Mouse (Mus musculus) testis, adult 2 months (tissue): ENCODE data around the gene Cpsf6. TPM values are rescaled to one million over a fixed set of nuclear protein-coding genes. Genes with fewer than 3 reads are reported as not detected.

Experiments used
- H3K27ac ChIP-seq: fragments of 200-500 bp; 2 replicates; pipeline ENCODE4 v1.5.1; 2012; ENCODE audit warnings: low read depth, low read length; ENCODE audit not compliant: control insufficient read depth, insufficient read depth
- H3K27me3 ChIP-seq: fragments of 200-500 bp; 2 replicates; pipeline ENCODE4 v1.6.1; 2012; ENCODE audit warnings: mild to moderate bottlenecking, low read length, moderate library complexity; ENCODE audit not compliant: control insufficient read depth, insufficient read depth
- H3K36me3 ChIP-seq: fragments of 200-500 bp; 2 replicates; pipeline ENCODE4 v1.6.1; 2012; ENCODE audit warnings: mild to moderate bottlenecking, low read length; ENCODE audit not compliant: control insufficient read depth, insufficient read depth
- H3K4me1 ChIP-seq: fragments of 200-500 bp; 2 replicates; pipeline ENCODE4 v1.6.1; 2012; ENCODE audit warnings: low read length; ENCODE audit not compliant: control insufficient read depth, insufficient read depth
- H3K4me3 ChIP-seq: fragments of 200-500 bp; 2 replicates; pipeline ENCODE4 v1.5.1; 2012; ENCODE audit warnings: low read depth, mild to moderate bottlenecking, low read length, moderate library complexity, mixed read lengths; ENCODE audit not compliant: control insufficient read depth
- CTCF ChIP-seq: fragments of 200-500 bp; IDR thresholded peaks from 2 replicates; pipeline ENCODE4 v1.5.1; 2012; ENCODE audit warnings: low read depth, mild to moderate bottlenecking, inconsistent platforms, low read length, moderate library complexity; ENCODE audit not compliant: control insufficient read depth, insufficient read depth, insufficient replicate concordance
- POLR2A ChIP-seq: fragments of 200-500 bp; IDR thresholded peaks from 2 replicates; pipeline ENCODE4 v1.6.1; 2012; ENCODE audit warnings: low read depth, mild to moderate bottlenecking, inconsistent platforms, low read length, moderate library complexity; ENCODE audit not compliant: control insufficient read depth
- polyA plus RNA-seq: library from polyadenylated mRNA; depleted of rRNA; stranded (reverse); fragments of >200 nt; gene quantifications from 2 replicates; pipeline ENCODE4 v1.2.3, GENCODE M21; 2012

Gene Cpsf6
- polyA plus RNA-seq, 1 experiment: 26.7 TPM

GRCm38 (mm10) chr10:117379441-117379840 lies 374 bp downstream of the Cpsf6 start:
- no peaks in the 10 kb centered on the region for H3K27me3 ChIP-seq
- no peak overlapping the region for H3K27ac ChIP-seq
- H3K4me1 ChIP-seq: peaks cover 5% of the 10 kb centered on the region
- H3K36me3 ChIP-seq: no peaks in the 10 kb centered on the region
- H3K4me3 ChIP-seq: no peak overlapping the region
- TF ChIP-seq POLR2A (no peak), CTCF (no peak)

GRCm38 (mm10) chr10:117378642-117379041 lies 1.2 kb downstream of the Cpsf6 start:
- Histone ChIP-seq H3K4me3 (no peak overlapping the region), H3K36me3 (no peaks in the 10 kb centered on the region), H3K4me1 (peaks cover 5% of the 10 kb centered on the region), H3K27ac (no peak overlapping the region), H3K27me3 (no peaks in the 10 kb centered on the region)
- TF ChIP-seq POLR2A: no peak
- no peak for TF ChIP-seq CTCF

GRCm38 (mm10) chr10:117378291-117378555 lies 1.6 kb downstream of the Cpsf6 start:
- Histone ChIP-seq H3K27ac (no peak overlapping the region), H3K27me3 (no peaks in the 10 kb centered on the region), H3K4me1 (peaks cover 5% of the 10 kb centered on the region), H3K4me3 (no peak overlapping the region), H3K36me3 (no peaks in the 10 kb centered on the region)
- TF ChIP-seq POLR2A (no peak), CTCF (no peak)

- Histone ChIP-seq H3K36me3 (no peaks in the 10 kb centered on the region), H3K4me3 (no peak overlapping the region), H3K27ac (no peak overlapping the region), H3K27me3 (no peaks in the 10 kb centered on the region), H3K4me1 (peaks cover 5% of the 10 kb centered on the region)
- TF ChIP-seq POLR2A (no peak), CTCF (no peak)
These were observed 2.2 kb downstream of the Cpsf6 start for GRCm38 (mm10) chr10:117377431-117378290.

- peak; percentile 85 for TF ChIP-seq POLR2A
- TF ChIP-seq CTCF: no peak
- H3K27me3 ChIP-seq: no peaks in the 10 kb centered on the region
These were observed 3.1 kb downstream of the Cpsf6 start for GRCm38 (mm10) chr10:117376580-117377189.

GRCm38 (mm10) chr10:117375841-117376579 lies 3.8 kb downstream of the Cpsf6 start:
- H3K27ac ChIP-seq: peak overlapping the region; percentile 96
- peaks cover 5% of the 10 kb centered on the region for H3K4me1 ChIP-seq
- no peaks in the 10 kb centered on the region for H3K36me3 ChIP-seq
- TF ChIP-seq CTCF (no peak), POLR2A (no peak)
- H3K27me3 ChIP-seq: no peaks in the 10 kb centered on the region
- H3K4me3 ChIP-seq: peak overlapping the region; percentile 97

More at GRCm38 (mm10) chr10:117376580-117377189, 3.1 kb downstream of the Cpsf6 start:
- peaks cover 5% of the 10 kb centered on the region for H3K4me1 ChIP-seq
- peak overlapping the region; percentile 96 for H3K27ac ChIP-seq
- peak overlapping the region; percentile 97 for H3K4me3 ChIP-seq
- no peaks in the 10 kb centered on the region for H3K36me3 ChIP-seq

GRCm38 (mm10) chr10:117375163-117375562 lies 4.7 kb downstream of the Cpsf6 start:
- no peak overlapping the region for H3K4me3 ChIP-seq
- H3K27ac ChIP-seq: no peak overlapping the region
- H3K36me3 ChIP-seq: no peaks in the 10 kb centered on the region
- no peaks in the 10 kb centered on the region for H3K27me3 ChIP-seq
- no peak for TF ChIP-seq POLR2A
- TF ChIP-seq CTCF: no peak
- peaks cover 5% of the 10 kb centered on the region for H3K4me1 ChIP-seq
